Mouse (Mus musculus) cortical plate, adult 2 months (tissue): Measurements from ENCODE around the gene Tbc1d10a.

ENCODE experiments used
- CTCF ChIP-seq: fragments of 200-500 bp; IDR thresholded peaks from 2 replicates; pipeline ENCODE4 v1.5.1; 2011; ENCODE audit warnings: mild to moderate bottlenecking, control low read depth, low read length; ENCODE audit not compliant: insufficient read depth; ENCODE audit errors: extremely low read depth
- POLR2A ChIP-seq: fragments of 200-500 bp; IDR thresholded peaks from 2 replicates; pipeline ENCODE4 v1.6.1; 2011; ENCODE audit warnings: mild to moderate bottlenecking, low read length, control low read depth; ENCODE audit not compliant: insufficient read depth; ENCODE audit errors: extremely low read depth

- TF ChIP-seq POLR2A: no peak
- no peak for TF ChIP-seq CTCF
These were observed 49.3 kb downstream of the Tbc1d10a start, which contains the start of gene Osm for GRCm38 (mm10) chr11:4235665-4236545.
